Mouse (Mus musculus): Measurements from ENCODE around the gene Pld4.

GRCm38 (mm10) chr12:112810092-112810885 is 49.8 kb downstream of the Pld4 start:
- no peak for TF ChIP-seq CTCF (conservative IDR thresholded peaks at IDR 0.05; ENCODE audit: low read length)
- TF ChIP-seq POU5F1 (IDR thresholded peaks at IDR 0.05; ENCODE audit: borderline replicate concordance, low read length): no peak
- no peak for TF ChIP-seq NANOG (IDR thresholded peaks at IDR 0.05; ENCODE audit: borderline replicate concordance, low read length)

All from E14TG2a.4 (cell line).